Mouse (Mus musculus) heart, postnatal 0 days (tissue): ENCODE measurements around the gene Cyp2j9. TPM values are rescaled to one million over a fixed set of nuclear protein-coding genes. Genes with fewer than 3 reads are reported as not detected.

Experiments
- ATAC-seq: fragments of 200-750 bp; cut with Nextera tagmentation; 2 replicates; pipeline ENCODE4 v1.8.0; 2017; ENCODE audit warnings: low read depth, moderate number of reproducible peaks, moderate library complexity; ENCODE audit not compliant: insufficient read depth
- DNase-seq: peaks from one replicate; pipeline ENCODE4 v3.0.0-alpha.2; 2016; ENCODE audit warnings: low spot score
- H3K27ac ChIP-seq: fragments of 300-500 bp; sonication (generic); 2 replicates; pipeline ENCODE4 v1.5.1; 2014; ENCODE audit warnings: low read depth, mild to moderate bottlenecking
- H3K27me3 ChIP-seq: fragments of 300-500 bp; sonication (generic); 2 replicates; pipeline ENCODE4 v1.6.1; 2014; ENCODE audit warnings: low read length, mixed read lengths; ENCODE audit not compliant: control insufficient read depth, insufficient read depth
- H3K36me3 ChIP-seq: fragments of 300-500 bp; sonication (generic); replicated peaks from 2 replicates; pipeline ENCODE4 v1.6.1; 2014; ENCODE audit warnings: low read length, mixed read lengths; ENCODE audit not compliant: control insufficient read depth, insufficient read depth
- H3K4me1 ChIP-seq: fragments of 300-500 bp; sonication (generic); 2 replicates; pipeline ENCODE4 v1.6.1; 2014; ENCODE audit warnings: antibody characterized with exemption; ENCODE audit not compliant: control insufficient read depth, insufficient read depth
- H3K4me2 ChIP-seq: fragments of 300-500 bp; sonication (generic); 2 replicates; pipeline ENCODE4 v1.6.1; 2014; ENCODE audit warnings: low read depth, mild to moderate bottlenecking, low read length, moderate library complexity
- H3K4me3 ChIP-seq: fragments of 300-500 bp; sonication (generic); 2 replicates; pipeline ENCODE4 v1.5.1; 2014; ENCODE audit warnings: low read depth, low read length
- H3K9ac ChIP-seq: fragments of 300-500 bp; sonication (generic); replicated peaks from 2 replicates; pipeline ENCODE4 v1.6.1; 2014; ENCODE audit warnings: low read depth, low read length, mixed read lengths
- H3K9me3 ChIP-seq: fragments of 300-500 bp; sonication (generic); replicated peaks from 2 replicates; pipeline ENCODE4 v1.6.1; 2016; ENCODE audit warnings: low read length; ENCODE audit not compliant: control insufficient read depth
- CTCF ChIP-seq: IDR thresholded peaks from 2 replicates; pipeline ENCODE4 v1.5.1; 2016; ENCODE audit warnings: antibody characterized with exemption, control low read depth, low read depth
- EP300 ChIP-seq: IDR thresholded peaks from 2 replicates; pipeline ENCODE4 v1.6.1; 2016; ENCODE audit warnings: antibody characterized with exemption, low read depth
- WGBS: fragments of 180-500 bp; shearing (Covaris S2); extraction: QIAGEN DNeasy Blood & Tissue Kit; methylation state at CpG from one replicate; pipeline ENCODE4 v1.1.7; 2014; 5-methylcytosine and 5-hydroxymethylcytosine counted together
- polyA plus RNA-seq: library from polyadenylated mRNA; unstranded; fragments of >200 nt; fragmentation: Nextera tagmentation; extraction: Ambion mirVana; gene quantifications from 2 replicates; pipeline ENCODE4 v1.2.1, GENCODE M21; 2015
- total RNA-seq: library from RNA; depleted of rRNA; stranded (reverse); fragments of >200 nt; gene quantifications from 2 replicates; pipeline ENCODE4 v1.2.3, GENCODE M21; 2014; ENCODE audit warnings: low replicate concordance

Gene Cyp2j9
- total and polyA plus RNA-seq, 2 experiments from 2014 or later, result 0.38 to 0.77 TPM

GRCm38 (mm10) chr4:96569442-96569841 lies 21.9 kb downstream of the Cyp2j9 start:
- Histone ChIP-seq H3K9me3 (no peaks in the 10 kb centered on the region), H3K27ac (no peak overlapping the region), H3K4me2 (no peak overlapping the region), H3K4me3 (no peak overlapping the region), H3K27me3 (no peaks in the 10 kb centered on the region), H3K4me1 (no peaks in the 10 kb centered on the region), H3K36me3 (no peaks in the 10 kb centered on the region), H3K9ac (no peak overlapping the region)
- DNase-seq (no peak), ATAC-seq (no peak)
- TF ChIP-seq EP300, result no peak
- TF ChIP-seq CTCF, result no peak
- 21% methylated on average over 3 of the region's 3 CpGs for WGBS

- no peaks in the 10 kb centered on the region for H3K36me3 ChIP-seq
- H3K27ac ChIP-seq, result no peak overlapping the region
- no peak overlapping the region for H3K4me2 ChIP-seq
- no peaks in the 10 kb centered on the region for H3K9me3 ChIP-seq
- ATAC-seq (no peak), DNase-seq (no peak)
- no peaks in the 10 kb centered on the region for H3K4me1 ChIP-seq
- TF ChIP-seq CTCF (no peak), EP300 (no peak)
- no peak overlapping the region for H3K9ac ChIP-seq
- H3K27me3 ChIP-seq, result no peaks in the 10 kb centered on the region
- no peak overlapping the region for H3K4me3 ChIP-seq
- WGBS, result 66% methylated on average over 1 of the region's 1 CpGs
Observed at GRCm38 (mm10) chr4:96567988-96568387, 23.4 kb downstream of the Cyp2j9 start.

GRCm38 (mm10) chr4:96565808-96566207 lies 25.6 kb downstream of the Cyp2j9 start:
- Histone ChIP-seq H3K9me3 (no peaks in the 10 kb centered on the region), H3K27me3 (no peaks in the 10 kb centered on the region), H3K4me1 (no peaks in the 10 kb centered on the region), H3K27ac (no peak overlapping the region), H3K36me3 (no peaks in the 10 kb centered on the region), H3K9ac (no peak overlapping the region), H3K4me2 (no peak overlapping the region), H3K4me3 (no peak overlapping the region)
- no peak for DNase-seq
- TF ChIP-seq EP300, result no peak
- no peak for TF ChIP-seq CTCF
- ATAC-seq, result no peak

GRCm38 (mm10) chr4:96560464-96560863 lies 30.9 kb downstream of the Cyp2j9 start:
- Histone ChIP-seq H3K36me3 (no peaks in the 10 kb centered on the region), H3K9me3 (no peaks in the 10 kb centered on the region), H3K27me3 (no peaks in the 10 kb centered on the region), H3K4me3 (no peak overlapping the region), H3K27ac (no peak overlapping the region), H3K4me1 (no peaks in the 10 kb centered on the region), H3K9ac (no peak overlapping the region), H3K4me2 (no peak overlapping the region)
- TF ChIP-seq CTCF (no peak), EP300 (no peak)
- WGBS, result 71% methylated on average over 1 of the region's 1 CpGs
- DNase-seq, result no peak
- no peak for ATAC-seq

GRCm38 (mm10) chr4:96559781-96560180 lies 31.6 kb downstream of the Cyp2j9 start:
- H3K9me3 ChIP-seq, result no peaks in the 10 kb centered on the region
- no peak overlapping the region for H3K4me2 ChIP-seq
- H3K4me1 ChIP-seq, result no peaks in the 10 kb centered on the region
- H3K27me3 ChIP-seq, result no peaks in the 10 kb centered on the region
- WGBS, result 74% methylated on average over 1 of the region's 1 CpGs
- H3K27ac ChIP-seq, result no peak overlapping the region
- H3K36me3 ChIP-seq, result no peaks in the 10 kb centered on the region
- no peak overlapping the region for H3K4me3 ChIP-seq
- TF ChIP-seq EP300 (no peak), CTCF (no peak)
- no peak for ATAC-seq
- no peak overlapping the region for H3K9ac ChIP-seq
- no peak for DNase-seq

GRCm38 (mm10) chr4:96553133-96553819 lies 38.1 kb downstream of the Cyp2j9 start, which contains the start of gene Cyp2j6:
Gene Cyp2j6 (minus strand): TSS chr4:96553661.
- peak; percentile 95 for ATAC-seq
- H3K4me2 ChIP-seq, result peak within 1 kb of the TSS; percentile 75
- H3K4me3 ChIP-seq, result peak within 1 kb of the TSS; percentile 75
- no peaks in the 10 kb centered on the region for H3K27me3 ChIP-seq
- H3K27ac ChIP-seq, result peak within 1 kb of the TSS; percentile 61; the same call in 1 of the 2 replicates
- 1% methylated on average over 16 of the region's 16 CpGs for WGBS
- TF ChIP-seq EP300 (no peak), CTCF (no peak)
- no peaks in the 10 kb centered on the region for H3K36me3 ChIP-seq
- peak within 1 kb of the TSS; percentile 67 for H3K9ac ChIP-seq
- H3K4me1 ChIP-seq, result no peaks in the 10 kb centered on the region; the same call in 1 of the 2 replicates
- DNase-seq, result peak; percentile 83
- H3K9me3 ChIP-seq, result no peaks in the 10 kb centered on the region
